Mouse (Mus musculus): ENCODE results near the gene Tfap4. TPM values are rescaled to one million over a fixed set of nuclear protein-coding genes. Genes with fewer than 3 reads are reported as not detected.
A peak's percentile ranks its signal among the peaks of the same experiment; 100 is the strongest.
"Not testable (repeated sequence)": the region's sequence is repeated elsewhere in the genome, so short reads cannot be mapped to it uniquely, and the experiment has no call there.

The Tfap4 gene
- polyA plus RNA-seq, 1 experiment from 2014 or later = 5.6 TPM

DNA sequence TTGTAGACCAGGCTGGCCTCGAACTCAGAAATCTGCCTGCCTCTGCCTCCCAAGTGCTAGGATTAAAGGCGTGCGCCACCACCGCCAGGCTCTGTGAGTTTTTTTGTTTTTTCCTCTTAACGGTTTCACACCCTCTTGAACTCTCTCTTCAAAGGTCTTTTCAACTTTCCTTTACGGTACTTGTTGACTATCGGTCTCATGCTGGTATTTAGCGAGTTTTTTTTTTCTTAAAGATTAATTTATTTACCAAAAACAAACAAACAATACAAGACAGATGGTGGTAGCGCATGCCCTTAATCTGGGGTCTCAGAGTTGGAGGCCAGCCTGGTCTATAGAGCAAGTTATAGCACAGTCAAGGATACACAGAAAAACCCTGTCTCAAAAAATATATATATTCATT lies 30.6 kb upstream of the Tfap4 start:
- H3K9ac ChIP-seq = no peak overlapping the region
- H3K9me3 ChIP-seq (replicated peaks) = no peaks in the 10 kb centered on the region
- WGBS = 93% methylated on average over 9 of the region's 9 CpGs
- H3K4me1 ChIP-seq (replicated peaks) = peaks cover 43% of the 10 kb centered on the region
- no peak overlapping the region for H3K4me2 ChIP-seq
- ATAC-seq (replicated peaks; ENCODE audit: insufficient number of reproducible peaks, insufficient read depth, low FRiP score, low read depth) = no peak
- H3K27ac ChIP-seq = no peak overlapping the region
- H3K36me3 ChIP-seq = peaks cover 12% of the 10 kb centered on the region
- H3K4me3 ChIP-seq = no peak overlapping the region
- H3K27me3 ChIP-seq = no peaks in the 10 kb centered on the region

DNA sequence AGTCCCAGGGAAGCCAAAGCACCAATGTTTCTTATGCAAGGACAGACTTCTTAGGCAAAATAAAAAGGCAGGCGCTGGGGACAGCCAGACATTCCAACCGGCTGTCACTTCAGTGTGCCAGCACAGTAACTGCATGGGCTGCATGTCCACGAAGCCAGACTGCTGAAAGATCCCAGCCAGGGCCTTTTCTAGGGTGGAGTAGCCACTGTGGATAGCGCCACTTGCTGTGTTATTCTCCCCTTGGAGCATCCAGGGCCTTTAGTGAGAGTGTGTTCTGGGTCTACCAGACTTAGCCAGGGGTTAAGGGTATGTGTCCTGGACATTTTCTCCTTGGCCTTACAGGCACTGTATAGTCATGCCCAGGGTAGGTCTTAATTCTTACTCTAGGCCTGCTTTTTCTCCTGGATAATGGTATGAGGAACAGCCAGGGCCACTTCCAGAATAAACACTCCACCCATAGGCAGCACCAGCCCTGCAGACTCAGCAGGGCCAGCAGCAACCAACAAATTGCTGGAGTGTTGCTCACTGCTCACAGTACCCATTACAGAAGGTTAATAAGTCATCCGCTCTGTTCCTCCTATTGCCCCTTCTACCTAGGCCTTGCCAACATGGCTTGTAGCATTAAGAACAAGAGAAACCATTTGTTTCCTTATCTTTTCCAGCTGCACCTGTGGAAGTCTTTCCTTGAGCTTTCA lies 28.0 kb upstream of the Tfap4 start:
- ATAC-seq (replicated peaks; ENCODE audit: insufficient number of reproducible peaks, insufficient read depth, low FRiP score, low read depth) = no peak
- WGBS = 37% methylated on average over 5 of the region's 5 CpGs
- no peak overlapping the region for H3K4me3 ChIP-seq
- peaks cover 30% of the 10 kb centered on the region for H3K4me1 ChIP-seq (replicated peaks)
- H3K27ac ChIP-seq = peak overlapping the region; percentile 91
- H3K9ac ChIP-seq = no peak overlapping the region
- H3K9me3 ChIP-seq (replicated peaks) = no peaks in the 10 kb centered on the region
- H3K4me2 ChIP-seq = peak overlapping the region; percentile 68
- peaks cover 12% of the 10 kb centered on the region for H3K36me3 ChIP-seq
- no peaks in the 10 kb centered on the region for H3K27me3 ChIP-seq

GRCm38 (mm10) chr16:4586531-4587123 lies 27.0 kb upstream of the Tfap4 start:
- under 1% methylated on average over 43 of the region's 43 CpGs for WGBS

DNA sequence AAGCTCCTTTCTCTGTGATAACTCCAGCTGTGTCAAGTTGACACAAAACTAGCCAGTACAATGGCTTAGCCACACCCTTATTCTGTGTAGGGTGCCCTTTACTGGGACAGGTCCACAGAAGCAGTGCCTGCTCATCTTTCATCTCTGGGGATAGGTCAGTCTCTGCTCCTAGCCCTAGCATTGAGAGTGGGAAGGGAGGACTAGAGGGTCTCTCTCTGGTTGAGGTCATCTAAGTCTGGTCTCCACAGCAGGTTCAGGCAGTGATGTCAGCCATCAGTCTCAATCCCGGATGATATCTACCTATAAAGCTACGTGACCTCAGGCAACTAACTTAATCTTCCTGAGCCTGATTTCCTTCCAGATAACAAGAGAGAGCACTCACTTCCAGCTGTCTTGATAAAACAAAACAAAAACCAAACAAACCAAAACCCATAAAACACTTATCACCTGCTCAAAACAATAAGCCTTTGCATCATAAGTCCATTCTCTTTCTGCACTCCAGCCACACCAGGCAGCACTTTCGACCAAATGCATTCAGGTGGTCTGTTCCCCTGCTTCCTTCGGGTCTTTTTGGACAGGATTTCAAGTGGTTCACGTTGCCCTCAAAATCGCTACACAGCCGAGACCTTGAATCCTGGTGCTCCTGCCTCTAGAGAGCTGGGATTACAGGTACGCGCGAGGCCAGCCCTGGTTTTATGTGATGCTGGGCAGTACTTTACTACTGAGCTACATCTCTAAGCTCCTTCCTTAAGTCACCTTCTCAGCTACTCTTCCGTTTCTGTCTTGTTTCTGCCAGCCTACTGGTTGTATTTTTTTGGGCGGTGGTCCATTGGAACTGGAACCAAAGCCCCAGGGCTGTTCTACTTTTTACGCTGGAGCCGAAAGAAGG lies 26.2 kb upstream of the Tfap4 start:
- H3K27me3 ChIP-seq = no peaks in the 10 kb centered on the region
- WGBS = 7% methylated on average over 14 of the region's 14 CpGs
- peak overlapping the region; percentile 91 for H3K27ac ChIP-seq
- peak overlapping the region; percentile 48 for H3K9ac ChIP-seq
- H3K9me3 ChIP-seq (replicated peaks) = no peaks in the 10 kb centered on the region
- peak overlapping the region; percentile 48 for H3K4me3 ChIP-seq
- H3K4me1 ChIP-seq (replicated peaks) = peaks cover 20% of the 10 kb centered on the region
- ATAC-seq (replicated peaks; ENCODE audit: insufficient number of reproducible peaks, insufficient read depth, low FRiP score, low read depth) = no peak; the same call in 1 of the 2 replicates
- peak overlapping the region; percentile 68 for H3K4me2 ChIP-seq
- peaks cover 9% of the 10 kb centered on the region for H3K36me3 ChIP-seq

More at GRCm38 (mm10) chr16:4586531-4587123, 27.0 kb upstream of the Tfap4 start:
- peak overlapping the region; percentile 48 for H3K4me3 ChIP-seq
- H3K27ac ChIP-seq = peak overlapping the region; percentile 91
- H3K9ac ChIP-seq = peak overlapping the region; percentile 48
- peak; percentile 98 for ATAC-seq (replicated peaks; ENCODE audit: insufficient number of reproducible peaks, insufficient read depth, low FRiP score, low read depth)
- peaks cover 12% of the 10 kb centered on the region for H3K36me3 ChIP-seq
- H3K4me1 ChIP-seq (replicated peaks) = peaks cover 20% of the 10 kb centered on the region
- H3K4me2 ChIP-seq = peak overlapping the region; percentile 68
- no peaks in the 10 kb centered on the region for H3K9me3 ChIP-seq (replicated peaks)
- no peaks in the 10 kb centered on the region for H3K27me3 ChIP-seq

DNA sequence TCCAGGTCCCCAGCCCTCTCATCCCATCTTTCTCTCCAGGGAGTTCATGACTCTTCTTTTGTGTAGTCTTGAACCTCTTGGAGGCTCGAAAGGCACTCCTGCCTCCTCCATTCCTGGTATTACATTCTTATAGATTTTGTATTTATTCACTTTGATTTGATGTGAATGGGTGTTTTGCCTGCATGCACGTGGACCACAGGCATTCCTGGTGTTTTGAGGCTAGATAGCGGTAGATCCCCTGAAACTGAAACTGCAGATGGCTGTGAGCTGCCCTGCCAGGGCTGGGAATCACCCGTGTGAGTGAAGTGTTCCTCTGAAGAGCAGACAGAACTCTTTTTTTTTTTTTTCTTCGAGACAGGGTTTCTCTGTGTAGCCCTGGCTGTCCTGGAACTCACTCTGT lies 24.8 kb upstream of the Tfap4 start:
- no peak overlapping the region for H3K4me2 ChIP-seq
- no peaks in the 10 kb centered on the region for H3K27me3 ChIP-seq
- no peak for ATAC-seq (replicated peaks; ENCODE audit: insufficient number of reproducible peaks, insufficient read depth, low FRiP score, low read depth)
- H3K9ac ChIP-seq = no peak overlapping the region
- no peaks in the 10 kb centered on the region for H3K36me3 ChIP-seq
- H3K4me3 ChIP-seq = no peak overlapping the region
- H3K9me3 ChIP-seq (replicated peaks) = no peaks in the 10 kb centered on the region
- 64% methylated on average over 5 of the region's 5 CpGs for WGBS
- no peak overlapping the region for H3K27ac ChIP-seq
- peaks cover 20% of the 10 kb centered on the region for H3K4me1 ChIP-seq (replicated peaks)

GRCm38 (mm10) chr16:4583807-4584206 lies 24.2 kb upstream of the Tfap4 start:
- no peak overlapping the region for H3K9ac ChIP-seq
- no peak overlapping the region for H3K27ac ChIP-seq
- H3K36me3 ChIP-seq = no peaks in the 10 kb centered on the region
- no peaks in the 10 kb centered on the region for H3K9me3 ChIP-seq (replicated peaks)
- no peak overlapping the region for H3K4me3 ChIP-seq
- 73% methylated on average over 3 of the region's 3 CpGs for WGBS
- H3K4me1 ChIP-seq (replicated peaks) = peaks cover 23% of the 10 kb centered on the region
- H3K4me2 ChIP-seq = no peak overlapping the region
- no peak for ATAC-seq (replicated peaks; ENCODE audit: insufficient number of reproducible peaks, insufficient read depth, low FRiP score, low read depth)
- H3K27me3 ChIP-seq = no peaks in the 10 kb centered on the region

DNA sequence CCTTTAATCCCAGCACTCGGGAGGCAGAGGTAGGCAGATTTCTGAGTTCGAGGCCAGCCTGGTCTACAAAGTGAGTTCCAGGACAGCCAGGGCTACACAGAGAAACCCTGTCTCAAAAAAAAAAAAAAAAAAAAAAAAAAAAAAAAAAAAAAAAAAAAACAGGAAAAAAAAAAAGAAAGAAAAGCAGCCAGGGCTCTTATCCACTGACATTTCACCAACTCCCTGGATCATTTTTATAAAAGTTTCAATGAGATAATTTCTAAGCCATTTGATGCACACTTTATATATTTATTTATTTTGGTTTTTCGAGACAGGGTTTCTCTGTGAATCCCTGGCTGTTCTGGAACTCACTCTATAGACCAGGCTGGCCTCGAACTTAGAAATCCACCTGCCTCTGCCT lies 21.5 kb upstream of the Tfap4 start:
- not testable (repeated sequence) for H3K27ac ChIP-seq

GRCm38 (mm10) chr16:4578630-4579029 lies 19.0 kb upstream of the Tfap4 start:
- H3K27ac ChIP-seq = no peak overlapping the region
- no peak overlapping the region for H3K4me2 ChIP-seq
- H3K36me3 ChIP-seq = no peaks in the 10 kb centered on the region
- 49% methylated on average over 7 of the region's 7 CpGs for WGBS
- 0 out of 2 replicates have a peak, but pooled peaks cover 5% of the 10 kb centered on the region for H3K4me1 ChIP-seq (replicated peaks)
- no peak overlapping the region for H3K4me3 ChIP-seq
- no peaks in the 10 kb centered on the region for H3K9me3 ChIP-seq (replicated peaks)
- no peaks in the 10 kb centered on the region for H3K27me3 ChIP-seq
- no peak overlapping the region for H3K9ac ChIP-seq
- ATAC-seq (replicated peaks; ENCODE audit: insufficient number of reproducible peaks, insufficient read depth, low FRiP score, low read depth) = no peak

More for the DNA sequence above, 21.5 kb upstream of the Tfap4 start:
- H3K9ac ChIP-seq; H3K4me3 ChIP-seq; H3K36me3 ChIP-seq; H3K9me3 ChIP-seq (replicated peaks); H3K4me2 ChIP-seq; ATAC-seq (replicated peaks; ENCODE audit: insufficient number of reproducible peaks, insufficient read depth, low FRiP score, low read depth); H3K27me3 ChIP-seq: not testable (repeated sequence)
- 90% methylated on average over 4 of the region's 4 CpGs for WGBS
- peaks cover 12% of the 10 kb centered on the region for H3K4me1 ChIP-seq (replicated peaks)

DNA sequence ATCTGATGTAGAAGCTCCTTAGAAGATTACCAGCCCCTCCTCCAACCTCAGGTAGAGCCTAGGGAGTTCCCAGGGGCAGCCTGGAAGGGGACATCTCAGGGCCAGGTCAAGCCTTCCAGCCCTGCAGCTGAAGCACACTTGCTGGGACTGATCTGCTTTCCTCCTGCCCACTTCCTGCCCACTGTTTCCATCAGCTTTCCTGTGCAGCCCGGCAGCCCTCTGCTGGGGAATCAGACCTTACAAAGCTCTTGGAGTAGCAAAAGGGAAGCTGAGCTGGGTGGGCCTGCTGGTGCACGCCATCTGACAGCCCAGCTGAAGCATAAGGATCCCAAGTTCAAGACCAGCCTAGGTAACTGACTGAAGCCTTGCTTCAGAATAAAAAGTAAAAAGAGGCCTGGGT lies 17.2 kb upstream of the Tfap4 start:
- no peak overlapping the region for H3K4me2 ChIP-seq
- no peak overlapping the region for H3K9ac ChIP-seq
- no peaks in the 10 kb centered on the region for H3K36me3 ChIP-seq
- 0 out of 2 replicates have a peak, but pooled peaks cover 5% of the 10 kb centered on the region for H3K4me1 ChIP-seq (replicated peaks)
- WGBS = 52% methylated on average over 2 of the region's 2 CpGs
- ATAC-seq (replicated peaks; ENCODE audit: insufficient number of reproducible peaks, insufficient read depth, low FRiP score, low read depth) = no peak
- no peak overlapping the region for H3K27ac ChIP-seq
- H3K27me3 ChIP-seq = no peaks in the 10 kb centered on the region
- no peaks in the 10 kb centered on the region for H3K9me3 ChIP-seq (replicated peaks)
- no peak overlapping the region for H3K4me3 ChIP-seq

- H3K4me2 ChIP-seq = no peak overlapping the region
- H3K4me1 ChIP-seq (replicated peaks) = peaks cover 7% of the 10 kb centered on the region; the same call in 1 of the 2 replicates
- H3K9ac ChIP-seq = no peak overlapping the region
- no peaks in the 10 kb centered on the region for H3K36me3 ChIP-seq
- H3K27me3 ChIP-seq = no peaks in the 10 kb centered on the region
- WGBS = 55% methylated on average over 2 of the region's 2 CpGs
- H3K27ac ChIP-seq = no peak overlapping the region
- no peaks in the 10 kb centered on the region for H3K9me3 ChIP-seq (replicated peaks)
- no peak for ATAC-seq (replicated peaks; ENCODE audit: insufficient number of reproducible peaks, insufficient read depth, low FRiP score, low read depth)
- no peak overlapping the region for H3K4me3 ChIP-seq
These were observed 16.4 kb upstream of the Tfap4 start for GRCm38 (mm10) chr16:4576038-4576437.

DNA sequence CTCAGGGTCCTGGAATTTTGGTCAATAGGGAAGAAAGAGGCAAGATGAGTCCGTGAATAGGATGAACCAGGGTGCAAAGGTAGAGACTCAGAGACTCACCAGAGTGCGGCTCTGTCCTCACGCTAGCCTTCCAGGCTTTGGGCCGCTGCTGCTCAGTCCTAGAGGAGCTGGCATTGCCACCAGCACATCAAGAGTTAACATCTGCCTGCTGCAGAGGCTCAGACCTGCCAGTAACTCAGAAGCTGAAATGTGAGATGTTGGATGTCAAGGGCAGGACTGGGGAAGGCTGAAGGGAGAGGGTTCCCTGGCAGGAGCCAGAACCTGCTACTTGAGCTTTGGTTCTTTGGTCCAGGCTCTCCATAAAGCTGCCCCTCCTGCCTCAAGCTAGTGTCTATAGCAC lies 11.1 kb upstream of the Tfap4 start:
- 52% methylated on average over 4 of the region's 4 CpGs for WGBS
- no peak overlapping the region for H3K27ac ChIP-seq
- H3K4me2 ChIP-seq = no peak overlapping the region
- no peaks in the 10 kb centered on the region for H3K9me3 ChIP-seq (replicated peaks)
- no peaks in the 10 kb centered on the region for H3K36me3 ChIP-seq
- no peak overlapping the region for H3K9ac ChIP-seq
- no peaks in the 10 kb centered on the region for H3K27me3 ChIP-seq
- peaks cover 9% of the 10 kb centered on the region; the same call in 1 of the 2 replicates for H3K4me1 ChIP-seq (replicated peaks)
- ATAC-seq (replicated peaks; ENCODE audit: insufficient number of reproducible peaks, insufficient read depth, low FRiP score, low read depth) = no peak
- no peak overlapping the region for H3K4me3 ChIP-seq
